Mouse (Mus musculus) heart, adult 2 months (tissue): ENCODE measurements around the gene Pik3ip1. TPM values are rescaled to one million over a fixed set of nuclear protein-coding genes. Genes with fewer than 3 reads are reported as not detected.
A peak's percentile ranks its signal among the peaks of the same experiment; 100 is the strongest.

Source experiments
- DNase-seq, 2 experiments: peaks; one replicate each; pipeline ENCODE4 v3.0.0; 2021
- H3K27ac ChIP-seq: fragments of 200-600 bp; 2 replicates; pipeline ENCODE4 v1.8.1; 2022
- H3K27me3 ChIP-seq: fragments of 200-500 bp; 2 replicates; pipeline ENCODE4 v1.6.1; 2012; ENCODE audit warnings: mild to moderate bottlenecking, low read length, inconsistent platforms, mixed read lengths; ENCODE audit not compliant: control insufficient read depth, insufficient read depth
- H3K36me3 ChIP-seq: fragments of 200-500 bp; 2 replicates; pipeline ENCODE4 v1.6.1; 2012; ENCODE audit warnings: low read length, inconsistent platforms; ENCODE audit not compliant: control insufficient read depth, insufficient read depth
- H3K4me1 ChIP-seq: fragments of 200-500 bp; 2 replicates; pipeline ENCODE4 v1.6.1; 2011; ENCODE audit warnings: low read length; ENCODE audit not compliant: control insufficient read depth, insufficient read depth
- H3K4me3 ChIP-seq: fragments of 200-600 bp; 2 replicates; pipeline ENCODE4 v1.8.1; 2022
- H3K79me2 ChIP-seq: fragments of 200-500 bp; replicated peaks from 2 replicates; pipeline ENCODE4 v1.6.1; 2012; ENCODE audit warnings: mild to moderate bottlenecking, inconsistent platforms, low read length, moderate library complexity, mixed read lengths; ENCODE audit not compliant: control insufficient read depth, insufficient read depth
- H3K9ac ChIP-seq: fragments of 200-500 bp; 2 replicates; pipeline ENCODE4 v1.6.1; 2012; ENCODE audit warnings: low read depth, mild to moderate bottlenecking, control low read depth, inconsistent platforms, low read length, mixed read lengths
- CTCF ChIP-seq: fragments of 200-600 bp; IDR thresholded peaks from 2 replicates; pipeline ENCODE4 v1.8.1; 2022; ENCODE audit warnings: antibody characterized with exemption, mild to moderate bottlenecking, moderate library complexity
- EP300 ChIP-seq: fragments of 200-500 bp; IDR thresholded peaks from 2 replicates; pipeline ENCODE4 v1.6.1; 2011; ENCODE audit warnings: low read depth, low read length, control low read depth; ENCODE audit not compliant: insufficient read depth
- POLR2A ChIP-seq: fragments of 200-500 bp; IDR thresholded peaks from 2 replicates; pipeline ENCODE4 v1.6.1; 2011; ENCODE audit warnings: mild to moderate bottlenecking, low read depth, low read length, control low read depth; ENCODE audit not compliant: insufficient read depth
- WGBS: fragments of 180-500 bp; shearing (Covaris S2); methylation state at CpG from one replicate; pipeline ENCODE4 v1.1.7; 2018; 5-methylcytosine and 5-hydroxymethylcytosine counted together
- intact Hi-C: fragments of 180-260 bp; cut with DNase I; formaldehyde crosslinking; loops from one replicate; pipeline ENCODE4 v1.15.1; 2025
- polyA plus RNA-seq: library from polyadenylated mRNA; depleted of rRNA; stranded (reverse); fragments of >200 nt; gene quantifications from 2 replicates; pipeline ENCODE4 v1.2.3, GENCODE M21; 2012
- total RNA-seq, 2 experiments: library from RNA; stranded (reverse); gene quantifications; 2 replicates each; pipeline ENCODE4 v1.2.3; 2021

Pik3ip1 gene
- total and polyA plus RNA-seq, 3 experiments = 29.4 to 36.4 (median 29.5) TPM

DNA sequence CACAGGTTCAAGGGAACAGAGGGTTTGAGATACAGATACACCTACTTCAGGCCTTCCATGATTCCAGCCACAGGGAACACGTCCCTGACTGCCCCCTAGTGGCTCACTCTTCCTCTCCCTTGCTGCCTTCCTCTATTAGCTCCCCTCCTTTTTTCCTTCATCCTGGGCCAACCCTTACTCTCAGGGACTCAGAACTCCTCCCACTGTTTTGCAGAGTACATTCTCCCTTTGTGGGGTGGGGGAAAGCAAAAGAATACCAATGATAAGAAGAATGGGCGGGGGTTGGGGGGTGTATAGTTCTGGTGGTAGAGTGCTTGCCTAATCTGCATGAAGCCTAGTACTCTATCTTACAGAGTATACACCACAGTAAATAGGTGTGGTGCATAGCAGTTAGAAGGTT is 16.1 kb upstream of the Pik3ip1 start:
- Histone ChIP-seq H3K27ac (no peak overlapping the region), H3K27me3 (no peaks in the 10 kb centered on the region), H3K4me1 (no peaks in the 10 kb centered on the region), H3K4me3 (no peak overlapping the region), H3K79me2 (no peaks in the 10 kb centered on the region), H3K36me3 (no peaks in the 10 kb centered on the region), H3K9ac (no peak overlapping the region)
- 19% methylated on average over 2 of the region's 2 CpGs for WGBS
- DNase-seq = peak in 1 of 2 experiments; percentile 62
- intact Hi-C loops = no loop called here
- TF ChIP-seq CTCF (peak; percentile 85), EP300 (no peak), POLR2A (no peak)

DNA sequence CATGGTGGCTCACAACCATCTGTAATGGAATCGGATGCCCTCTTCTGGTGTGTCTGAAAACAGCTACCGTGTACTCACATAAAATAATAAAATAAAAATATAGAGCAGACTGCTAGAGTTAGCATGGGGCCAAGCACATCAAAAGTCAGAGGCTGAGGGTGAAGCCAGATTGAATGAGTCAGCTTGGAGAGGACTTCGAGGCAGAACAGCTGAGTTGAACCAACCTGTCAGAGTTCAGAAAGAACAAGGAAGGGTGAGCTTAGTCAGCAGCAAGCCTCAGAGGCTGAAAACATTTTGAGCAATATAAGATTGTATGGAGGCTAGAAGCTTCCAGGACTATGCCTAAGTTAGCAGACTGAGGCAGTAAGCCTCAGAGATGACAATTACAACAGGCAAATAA is 11.9 kb upstream of the Pik3ip1 start:
- Histone ChIP-seq H3K27ac (no peak overlapping the region), H3K27me3 (no peaks in the 10 kb centered on the region), H3K36me3 (no peaks in the 10 kb centered on the region), H3K79me2 (no peaks in the 10 kb centered on the region), H3K4me1 (no peaks in the 10 kb centered on the region), H3K9ac (no peak overlapping the region), H3K4me3 (no peak overlapping the region)
- WGBS = 87% methylated on average over 3 of the region's 3 CpGs
- no peak for DNase-seq
- TF ChIP-seq EP300 = no peak
- TF ChIP-seq CTCF = no peak
- TF ChIP-seq POLR2A = no peak
- intact Hi-C loops = no loop called here

DNA sequence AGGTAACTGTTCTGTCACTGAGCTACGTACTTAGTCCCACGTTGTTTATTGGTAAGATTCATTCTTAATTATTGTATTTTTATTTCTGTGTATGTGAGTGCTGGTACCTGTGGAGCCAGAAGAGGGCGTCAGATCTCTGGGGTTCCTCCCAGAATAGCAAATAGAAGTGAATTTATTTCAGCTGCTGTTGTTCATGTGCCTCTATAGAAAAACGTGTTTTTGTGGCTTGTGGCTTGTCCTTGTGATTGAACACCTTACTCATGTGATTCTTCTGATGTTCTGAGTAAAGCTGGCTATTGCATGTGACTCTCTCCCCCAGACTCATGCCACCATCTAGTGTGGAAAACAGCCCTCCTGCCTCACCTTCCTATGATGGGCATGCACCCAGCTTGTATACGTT is 1.9 kb upstream of the Pik3ip1 start:
- Histone ChIP-seq H3K36me3 (peaks cover 7% of the 10 kb centered on the region), H3K4me1 (peaks cover 14% of the 10 kb centered on the region), H3K9ac (no peak overlapping the region), H3K27ac (no peak overlapping the region), H3K79me2 (no peaks in the 10 kb centered on the region), H3K4me3 (no peak overlapping the region), H3K27me3 (no peaks in the 10 kb centered on the region)
- intact Hi-C loops = no loop called here
- WGBS = 82% methylated on average over 5 of the region's 5 CpGs
- DNase-seq = no peak
- TF ChIP-seq EP300 (no peak), POLR2A (no peak), CTCF (0 out of 2 replicates have a peak, but pooled peaks have one; percentile 8)

DNA sequence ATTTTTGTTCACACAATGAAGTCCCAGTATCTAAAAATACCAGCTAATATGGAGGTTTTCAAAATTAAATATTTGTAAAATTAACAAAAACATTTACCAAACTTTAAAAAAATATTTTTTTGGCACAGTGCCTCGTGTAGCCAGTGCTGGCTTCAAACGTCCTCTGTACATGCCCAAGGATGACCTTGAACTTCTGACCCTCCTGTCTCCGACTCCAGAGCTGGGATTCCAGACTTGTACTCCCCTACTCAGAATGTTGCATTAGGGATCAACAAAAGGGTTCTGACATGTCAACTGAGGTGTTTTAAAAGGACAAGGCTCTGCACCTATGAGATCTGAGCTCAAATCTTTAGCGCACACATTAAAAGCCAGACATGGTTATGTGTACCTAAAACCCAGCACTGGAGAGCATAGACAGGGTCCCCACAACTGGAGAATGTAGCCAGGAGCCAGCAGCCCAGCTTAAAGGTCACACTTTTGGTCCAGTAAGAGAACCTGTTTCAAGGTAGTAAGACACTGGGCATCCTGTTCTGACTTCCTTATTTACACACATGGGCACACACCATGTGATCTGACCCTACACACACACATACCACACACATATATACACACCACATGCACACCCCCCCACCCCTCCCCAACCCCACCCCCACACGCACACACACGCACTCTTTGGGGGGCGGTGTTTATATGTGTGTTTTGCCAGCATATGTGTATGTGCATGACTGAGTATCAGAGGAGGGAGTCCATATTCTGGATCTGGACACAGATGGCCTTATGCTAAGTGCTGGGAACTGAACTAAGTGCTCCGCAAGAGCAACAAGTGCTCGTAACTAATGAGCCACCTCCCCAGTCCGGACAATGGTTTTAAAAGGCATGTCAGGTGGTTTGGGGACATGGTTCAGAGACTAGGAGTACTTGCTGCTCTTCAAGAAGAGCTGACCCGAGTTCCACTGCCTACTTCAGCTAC is 1.1 kb upstream of the Pik3ip1 start:
- intact Hi-C loops = no loop called here
- DNase-seq = no peak
- H3K4me1 ChIP-seq = peaks cover 17% of the 10 kb centered on the region
- no peaks in the 10 kb centered on the region for H3K27me3 ChIP-seq
- H3K27ac ChIP-seq = peak overlapping the region; percentile 94
- H3K4me3 ChIP-seq = no peak overlapping the region
- no peaks in the 10 kb centered on the region for H3K79me2 ChIP-seq
- peaks cover 14% of the 10 kb centered on the region for H3K36me3 ChIP-seq
- TF ChIP-seq EP300 = no peak
- no peak for TF ChIP-seq POLR2A
- no peak for TF ChIP-seq CTCF
- 69% methylated on average over 11 of the region's 11 CpGs for WGBS
- H3K9ac ChIP-seq = no peak overlapping the region

DNA sequence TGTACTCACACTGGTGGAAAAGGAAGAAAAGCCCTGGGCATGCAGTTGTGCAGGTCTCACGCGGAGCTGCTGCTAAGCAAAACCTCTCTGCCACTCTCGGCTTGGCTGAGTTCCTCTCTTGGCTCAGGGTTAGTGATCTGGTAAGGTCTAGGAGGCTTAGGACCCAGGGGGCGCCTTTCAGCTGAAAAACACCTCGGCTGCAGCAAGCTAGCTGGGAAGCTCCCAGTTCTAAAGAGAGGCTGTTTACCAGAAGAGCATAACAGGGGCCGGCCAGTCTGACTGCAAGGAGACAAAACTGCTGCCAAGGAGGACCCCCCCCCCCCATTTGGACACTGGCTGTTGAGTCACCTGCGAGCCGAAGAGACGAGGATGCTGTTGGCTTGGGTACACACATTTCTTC is 365 bp downstream of the Pik3ip1 start:
- Histone ChIP-seq H3K4me1 (peaks cover 30% of the 10 kb centered on the region), H3K27ac (peak overlapping the region; percentile 94), H3K79me2 (no peaks in the 10 kb centered on the region), H3K9ac (peak overlapping the region; percentile 85), H3K36me3 (peaks cover 27% of the 10 kb centered on the region), H3K27me3 (no peaks in the 10 kb centered on the region), H3K4me3 (peak overlapping the region; percentile 77)
- WGBS = 0% methylated on average over 9 of the region's 9 CpGs
- TF ChIP-seq POLR2A (peak; percentile 84), CTCF (peak; percentile 73), EP300 (peak; percentile 92)
- DNase-seq = peak; percentile 87 to 92
- intact Hi-C loops = loop anchor here (2.0 to 5.0 kb wide), 4 partner anchors 16 to 122 kb away; partner anchors contain the start of genes Limk2 and Rnf185
